Mouse (Mus musculus): ENCODE data around the gene Sp100. TPM values are rescaled to one million over a fixed set of nuclear protein-coding genes. Genes with fewer than 3 reads are reported as not detected.
A peak's percentile ranks its signal among the peaks of the same experiment; 100 is the strongest.

Gene Sp100
- total and polyA plus RNA-seq, 2 experiments from 2014 or later: 1.1 to 2.2 TPM

DNA sequence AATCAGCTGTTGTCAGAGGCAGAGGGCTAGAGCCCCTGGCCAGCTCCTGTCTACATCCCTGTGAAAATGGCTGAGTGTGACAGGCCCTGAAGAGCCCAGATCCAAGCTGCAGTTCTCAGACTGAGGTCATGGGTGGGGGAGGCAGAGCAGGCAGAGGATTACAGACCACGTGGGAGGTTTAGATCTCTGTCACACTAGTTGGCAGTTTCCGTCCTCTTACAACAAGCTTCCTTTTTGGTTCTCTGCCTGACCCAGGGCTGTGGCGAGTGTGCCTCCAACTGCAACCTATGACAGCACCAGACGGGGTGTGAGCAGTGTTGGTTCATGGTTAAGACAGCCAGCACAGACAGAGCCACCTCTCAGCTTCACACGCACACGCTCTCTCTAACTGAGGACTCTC is 101.7 kb downstream of the Sp100 start:
- no peak for TF ChIP-seq CTCF (IDR thresholded peaks at IDR 0.05)
- ATAC-seq (ENCODE audit: low FRiP score) (peak; percentile 82), DNase-seq (ENCODE audit: low spot score) (peak; percentile 31)
- no peaks in the 10 kb centered on the region for H3K9me3 ChIP-seq (ENCODE audit: low read length)
- H3K4me1 ChIP-seq (ENCODE audit: insufficient read depth, low read length): no peaks in the 10 kb centered on the region
- no peaks in the 10 kb centered on the region for H3K36me3 ChIP-seq (ENCODE audit: insufficient read depth, low read length)
- H3K4me3 ChIP-seq (ENCODE audit: low read depth, low read length): no peak overlapping the region
- no peaks in the 10 kb centered on the region for H3K27me3 ChIP-seq (ENCODE audit: insufficient read depth, low read length)
- 35% methylated on average over 6 of the region's 6 CpGs for WGBS
- no peak overlapping the region for H3K27ac ChIP-seq (ENCODE audit: low read depth, low read length)
- no peak overlapping the region for H3K4me2 ChIP-seq (ENCODE audit: low read depth, low read length, poor library complexity, severe bottlenecking)
- H3K9ac ChIP-seq (replicated peaks; ENCODE audit: low read length, poor library complexity, severe bottlenecking): no peak overlapping the region

DNA sequence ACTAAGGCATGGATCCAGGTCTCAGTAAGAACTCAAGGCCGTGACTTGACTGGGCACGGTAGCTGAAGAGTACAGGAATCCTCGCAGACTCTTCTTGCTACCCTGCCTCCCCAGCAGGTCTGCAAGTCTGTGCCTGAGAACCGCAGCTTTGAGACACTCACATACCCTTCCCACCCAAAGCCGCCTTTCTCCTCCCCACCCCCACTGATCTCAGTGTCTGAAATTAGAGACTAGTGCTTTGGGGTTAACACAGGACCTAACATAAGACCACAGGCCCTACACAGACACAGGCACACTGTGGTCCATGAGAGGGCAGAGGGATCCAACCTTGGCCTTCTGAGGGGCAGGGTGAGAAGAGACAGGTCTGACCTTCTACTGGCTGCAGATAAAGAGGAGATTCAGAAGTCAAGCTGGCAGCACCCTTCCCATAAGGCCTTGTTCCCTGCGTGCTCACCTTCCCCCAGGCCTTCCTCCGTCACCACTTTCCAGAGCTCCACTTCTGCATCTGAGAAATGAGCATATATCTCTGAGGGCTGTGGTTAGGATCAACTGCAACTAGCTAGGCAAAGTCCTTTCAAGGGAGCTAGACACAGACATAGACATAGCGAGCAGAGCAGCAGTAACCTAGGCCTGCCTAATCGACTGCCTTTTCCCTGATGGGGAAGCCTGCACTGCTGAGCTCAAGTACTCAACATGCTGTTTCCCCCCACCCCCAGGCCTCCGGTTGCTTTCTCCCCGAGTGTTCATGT is 102.3 kb downstream of the Sp100 start:
- WGBS: 77% methylated on average over 11 of the region's 11 CpGs
- DNase-seq (ENCODE audit: low spot score): no peak
- TF ChIP-seq CTCF (IDR thresholded peaks at IDR 0.05): no peak

DNA sequence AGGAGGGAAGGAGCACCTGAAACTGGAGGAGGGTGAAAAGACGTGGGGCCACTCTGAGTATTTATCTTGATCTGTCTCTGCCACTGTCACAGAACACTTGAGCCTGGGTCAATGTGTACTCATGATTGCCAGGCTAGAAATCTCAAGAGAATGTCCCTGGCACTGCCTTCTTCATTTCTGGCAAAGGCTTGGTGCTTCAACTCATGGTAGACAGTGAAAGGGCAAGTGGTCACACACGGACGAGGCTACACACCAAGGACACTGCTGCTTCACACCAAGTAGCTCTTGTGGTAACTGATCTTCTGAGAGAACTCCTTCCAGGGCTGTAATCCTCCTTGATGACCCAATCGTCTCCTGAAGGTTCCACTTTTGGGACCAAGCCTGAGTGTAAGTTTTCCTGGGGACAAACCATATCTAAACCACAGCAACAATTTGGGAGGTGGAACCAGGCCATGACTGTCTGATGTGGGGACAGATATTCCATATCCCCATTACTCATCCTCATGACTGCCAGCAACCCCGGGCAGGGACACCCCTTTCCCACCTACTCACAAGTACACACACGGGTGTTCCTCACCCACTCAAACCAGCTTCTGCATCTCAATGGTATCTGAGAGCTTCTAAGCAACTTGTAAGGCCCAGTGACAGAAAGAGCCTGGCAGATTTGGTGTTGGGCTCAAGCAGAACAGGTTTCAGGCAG is 107.9 kb downstream of the Sp100 start:
- no peaks in the 10 kb centered on the region for H3K36me3 ChIP-seq (ENCODE audit: insufficient read depth, low read length)
- H3K9ac ChIP-seq (replicated peaks; ENCODE audit: low read length, poor library complexity, severe bottlenecking): no peak overlapping the region
- no peak overlapping the region for H3K27ac ChIP-seq (ENCODE audit: low read depth, low read length)
- ATAC-seq (ENCODE audit: low FRiP score) (no peak), DNase-seq (ENCODE audit: low spot score) (no peak)
- H3K4me3 ChIP-seq (ENCODE audit: low read depth, low read length): no peak overlapping the region
- H3K4me1 ChIP-seq (ENCODE audit: insufficient read depth, low read length): no peaks in the 10 kb centered on the region
- no peak overlapping the region for H3K4me2 ChIP-seq (ENCODE audit: low read depth, low read length, poor library complexity, severe bottlenecking)
- TF ChIP-seq CTCF (IDR thresholded peaks at IDR 0.05): no peak
- 87% methylated on average over 6 of the region's 6 CpGs for WGBS
- no peaks in the 10 kb centered on the region for H3K9me3 ChIP-seq (ENCODE audit: low read length)
- H3K27me3 ChIP-seq (ENCODE audit: insufficient read depth, low read length): no peaks in the 10 kb centered on the region

More for the DNA sequence above, 102.3 kb downstream of the Sp100 start:
- no peaks in the 10 kb centered on the region for H3K27me3 ChIP-seq (ENCODE audit: insufficient read depth, low read length)
- H3K9ac ChIP-seq (replicated peaks; ENCODE audit: low read length, poor library complexity, severe bottlenecking): no peak overlapping the region
- no peaks in the 10 kb centered on the region for H3K9me3 ChIP-seq (ENCODE audit: low read length)
- no peak overlapping the region for H3K4me2 ChIP-seq (ENCODE audit: low read depth, low read length, poor library complexity, severe bottlenecking)
- ATAC-seq (ENCODE audit: low FRiP score): no peak
- H3K36me3 ChIP-seq (ENCODE audit: insufficient read depth, low read length): no peaks in the 10 kb centered on the region
- no peak overlapping the region for H3K4me3 ChIP-seq (ENCODE audit: low read depth, low read length)
- H3K27ac ChIP-seq (ENCODE audit: low read depth, low read length): 0 out of 2 replicates have a peak overlapping the region, but pooled peaks have one; percentile 6
- H3K4me1 ChIP-seq (ENCODE audit: insufficient read depth, low read length): no peaks in the 10 kb centered on the region

GRCm38 (mm10) chr1:85758231-85758968 is 108.6 kb downstream of the Sp100 start:
- Histone ChIP-seq H3K9me3 (ENCODE audit: low read length) (no peaks in the 10 kb centered on the region), H3K4me3 (ENCODE audit: low read depth, low read length) (no peak overlapping the region), H3K4me1 (ENCODE audit: insufficient read depth, low read length) (no peaks in the 10 kb centered on the region), H3K27ac (ENCODE audit: low read depth, low read length) (no peak overlapping the region), H3K27me3 (ENCODE audit: insufficient read depth, low read length) (no peaks in the 10 kb centered on the region), H3K4me2 (ENCODE audit: low read depth, low read length, poor library complexity, severe bottlenecking) (no peak overlapping the region), H3K36me3 (ENCODE audit: insufficient read depth, low read length) (no peaks in the 10 kb centered on the region), H3K9ac (replicated peaks; ENCODE audit: low read length, poor library complexity, severe bottlenecking) (no peak overlapping the region)
- 25% methylated on average over 14 of the region's 14 CpGs for WGBS
- TF ChIP-seq CTCF (IDR thresholded peaks at IDR 0.05): no peak
- ATAC-seq (ENCODE audit: low FRiP score) (no peak), DNase-seq (ENCODE audit: low spot score) (no peak)

DNA sequence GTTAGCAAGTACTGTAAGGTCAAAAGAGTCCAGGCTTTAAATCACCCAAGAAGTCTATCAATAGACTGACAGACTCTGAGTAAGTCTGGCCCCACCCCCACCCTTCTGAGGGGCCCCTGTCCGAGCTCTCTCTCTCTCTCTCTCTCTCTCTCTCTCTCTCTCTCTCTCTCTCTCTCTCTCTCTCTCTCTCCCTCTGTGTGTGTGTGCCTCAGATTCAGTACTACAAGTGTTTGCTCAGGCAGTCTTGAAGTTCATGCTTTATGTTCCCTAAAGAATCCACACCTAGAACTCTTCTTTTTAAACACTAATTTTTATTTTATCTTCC is 109.1 kb downstream of the Sp100 start:
- Histone ChIP-seq H3K36me3 (ENCODE audit: insufficient read depth, low read length) (no peaks in the 10 kb centered on the region), H3K27ac (ENCODE audit: low read depth, low read length) (no peak overlapping the region), H3K4me3 (ENCODE audit: low read depth, low read length) (no peak overlapping the region), H3K9ac (replicated peaks; ENCODE audit: low read length, poor library complexity, severe bottlenecking) (no peak overlapping the region), H3K27me3 (ENCODE audit: insufficient read depth, low read length) (no peaks in the 10 kb centered on the region), H3K4me1 (ENCODE audit: insufficient read depth, low read length) (no peaks in the 10 kb centered on the region), H3K4me2 (ENCODE audit: low read depth, low read length, poor library complexity, severe bottlenecking) (no peak overlapping the region), H3K9me3 (ENCODE audit: low read length) (no peaks in the 10 kb centered on the region)
- no peak for TF ChIP-seq CTCF (IDR thresholded peaks at IDR 0.05)
- WGBS: 16% methylated on average over 1 of the region's 1 CpGs
- ATAC-seq (ENCODE audit: low FRiP score): no peak
- no peak for DNase-seq (ENCODE audit: low spot score)

Small RNA genes within 50 kb of the gene (microRNA-seq; reads per million reads assigned to microRNA genes)
- not detected for gene Mir8096 (ENCODE audit: borderline number of aligned reads)

Other genes starting within 250 kb of the Sp100 start
- gene G530012D18Rik, start 74.3 kb upstream of the Sp100 start, total RNA-seq (2014; rRNA removed): not detected in 2 replicates
- gene G530012D18Rik, start 74.3 kb upstream of the Sp100 start, polyA plus RNA-seq (2015; fragmentation: Nextera tagmentation; extraction: Ambion mirVana): not detected in 2 replicates
- gene Sp110, start 51.2 kb upstream of the Sp100 start, total RNA-seq (2014; rRNA removed): 1.0 and 1.2 TPM in 2 replicates
- 0.37 and 0.89 TPM in 2 replicates for gene Sp110, start 51.2 kb upstream of the Sp100 start, polyA plus RNA-seq (2015; fragmentation: Nextera tagmentation; extraction: Ambion mirVana)
- 0.49 and 0.61 TPM in 2 replicates for gene Sp140, start 49.6 kb upstream of the Sp100 start, total RNA-seq (2014; rRNA removed)
- gene Sp140, start 49.6 kb upstream of the Sp100 start, polyA plus RNA-seq (2015; fragmentation: Nextera tagmentation; extraction: Ambion mirVana): 0.38 and 0.49 TPM in 2 replicates
- gene A630001G21Rik, start 128.7 kb downstream of the Sp100 start, total RNA-seq (2014; rRNA removed): 0.76 and 1.0 TPM in 2 replicates
- gene A630001G21Rik, start 128.7 kb downstream of the Sp100 start, polyA plus RNA-seq (2015; fragmentation: Nextera tagmentation; extraction: Ambion mirVana): 0.31 and 0.56 TPM in 2 replicates
- gene Cab39, start 143.5 kb downstream of the Sp100 start, total RNA-seq (2014; rRNA removed): 167 and 185 TPM in 2 replicates
- gene Cab39, start 143.5 kb downstream of the Sp100 start, polyA plus RNA-seq (2015; fragmentation: Nextera tagmentation; extraction: Ambion mirVana): 40.3 and 45.9 TPM in 2 replicates
- 312 and 376 TPM in 2 replicates for gene Itm2c, start 244.3 kb downstream of the Sp100 start, total RNA-seq (2014; rRNA removed)
- gene Itm2c, start 244.3 kb downstream of the Sp100 start, polyA plus RNA-seq (2015; fragmentation: Nextera tagmentation; extraction: Ambion mirVana): 293 and 297 TPM in 2 replicates